Mouse (Mus musculus): ENCODE data around the gene Fxyd7. TPM values are rescaled to one million over a fixed set of nuclear protein-coding genes. Genes with fewer than 3 reads are reported as not detected.
A peak's percentile ranks its signal among the peaks of the same experiment; 100 is the strongest.

Gene Fxyd7
- polyA plus RNA-seq, 1 experiment from 2014 or later, result 1.5 TPM

- peaks cover 8% of the 10 kb centered on the region for H3K4me1 ChIP-seq
- H3K9me3 ChIP-seq, result no peaks in the 10 kb centered on the region
- WGBS, result 52% methylated on average over 9 of the region's 9 CpGs
- no peak overlapping the region for H3K27ac ChIP-seq
- DNase-seq (ENCODE audit: low spot score), result no peak
- H3K27me3 ChIP-seq (ENCODE audit: insufficient read depth, poor library complexity, severe bottlenecking), result peaks cover 19% of the 10 kb centered on the region
- H3K36me3 ChIP-seq, result no peaks in the 10 kb centered on the region
- H3K4me3 ChIP-seq, result no peak overlapping the region
These were observed 21.1 kb upstream of the Fxyd7 start for GRCm38 (mm10) chr7:31072326-31072725.

- H3K4me3 ChIP-seq, result no peak overlapping the region
- H3K4me1 ChIP-seq, result peaks cover 12% of the 10 kb centered on the region
- 72% methylated on average over 6 of the region's 6 CpGs for WGBS
- no peaks in the 10 kb centered on the region for H3K9me3 ChIP-seq
- no peak for DNase-seq (ENCODE audit: low spot score)
- H3K36me3 ChIP-seq, result no peaks in the 10 kb centered on the region
- peaks cover 22% of the 10 kb centered on the region for H3K27me3 ChIP-seq (ENCODE audit: insufficient read depth, poor library complexity, severe bottlenecking)
- no peak overlapping the region for H3K27ac ChIP-seq
These were observed 19.1 kb upstream of the Fxyd7 start for GRCm38 (mm10) chr7:31070324-31070723.

GRCm38 (mm10) chr7:31069491-31069890 lies 18.2 kb upstream of the Fxyd7 start:
- Histone ChIP-seq H3K27ac (no peak overlapping the region), H3K4me1 (peaks cover 12% of the 10 kb centered on the region), H3K4me3 (no peak overlapping the region), H3K36me3 (no peaks in the 10 kb centered on the region), H3K27me3 (ENCODE audit: insufficient read depth, poor library complexity, severe bottlenecking) (peaks cover 22% of the 10 kb centered on the region), H3K9me3 (no peaks in the 10 kb centered on the region)
- WGBS, result 84% methylated on average over 14 of the region's 14 CpGs
- DNase-seq (ENCODE audit: low spot score), result no peak

DNA sequence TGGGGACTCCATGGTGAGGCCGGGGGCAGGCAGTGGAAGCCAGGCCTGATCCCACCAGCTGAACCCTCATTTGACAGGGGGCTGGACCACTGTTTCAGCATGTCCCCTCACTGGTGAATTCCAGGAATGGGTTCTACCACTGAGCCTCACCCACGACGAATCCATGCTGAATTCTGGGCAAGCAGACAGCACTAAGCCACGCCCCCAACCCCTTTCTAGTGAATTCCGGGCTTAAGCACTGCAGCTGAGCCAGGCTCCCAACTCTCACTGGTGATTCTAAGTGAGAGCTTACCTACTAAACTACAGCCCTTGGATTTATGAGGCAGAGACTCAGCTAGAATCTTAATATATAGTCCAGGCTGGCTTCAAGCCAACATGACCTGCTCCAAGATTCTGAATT lies 16.6 kb upstream of the Fxyd7 start:
- DNase-seq (ENCODE audit: low spot score), result no peak
- Histone ChIP-seq H3K4me1 (peaks cover 12% of the 10 kb centered on the region), H3K27ac (no peak overlapping the region), H3K36me3 (no peaks in the 10 kb centered on the region), H3K9me3 (no peaks in the 10 kb centered on the region), H3K4me3 (peak overlapping the region; percentile 10; the same call in 1 of the 2 replicates), H3K27me3 (ENCODE audit: insufficient read depth, poor library complexity, severe bottlenecking) (peaks cover 22% of the 10 kb centered on the region)
- 39% methylated on average over 5 of the region's 5 CpGs for WGBS

DNA sequence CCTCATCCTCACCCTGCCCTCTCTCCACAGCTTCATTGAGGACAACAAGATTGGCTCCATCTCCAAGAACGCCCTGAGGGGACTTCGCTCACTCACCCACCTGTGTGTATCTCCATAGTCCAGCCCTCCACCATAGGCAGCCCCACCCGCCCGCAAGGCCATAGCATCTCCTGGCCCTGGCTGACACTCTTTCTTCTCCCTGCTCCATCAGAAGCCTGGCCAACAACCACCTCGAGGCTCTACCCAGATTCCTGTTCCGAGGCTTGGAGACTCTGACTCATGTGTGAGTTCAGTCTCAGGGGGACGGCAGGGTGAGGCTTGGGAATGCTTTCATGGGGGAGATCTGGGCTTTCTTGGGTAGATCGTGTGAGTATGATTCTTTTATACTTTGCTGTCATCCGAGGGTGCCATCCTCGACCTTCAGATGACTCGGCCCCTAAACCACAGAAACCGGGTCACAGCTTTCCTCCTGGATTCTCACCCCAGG lies 11.8 kb upstream of the Fxyd7 start:
- no peak for DNase-seq (ENCODE audit: low spot score)
- H3K36me3 ChIP-seq, result no peaks in the 10 kb centered on the region
- H3K4me1 ChIP-seq, result peaks cover 10% of the 10 kb centered on the region
- WGBS, result 78% methylated on average over 12 of the region's 12 CpGs
- no peak overlapping the region for H3K4me3 ChIP-seq
- H3K27me3 ChIP-seq (ENCODE audit: insufficient read depth, poor library complexity, severe bottlenecking), result peaks cover 7% of the 10 kb centered on the region
- H3K27ac ChIP-seq, result no peak overlapping the region
- no peaks in the 10 kb centered on the region for H3K9me3 ChIP-seq

- no peak overlapping the region for H3K4me3 ChIP-seq
These were observed 9.3 kb upstream of the Fxyd7 start for GRCm38 (mm10) chr7:31060621-31061010.

GRCm38 (mm10) chr7:31059919-31060620 lies 8.8 kb upstream of the Fxyd7 start:
- 67% methylated on average over 11 of the region's 11 CpGs for WGBS
- 0 out of 2 replicates have a peak overlapping the region, but pooled peaks have one; percentile 24 for H3K27ac ChIP-seq

More at GRCm38 (mm10) chr7:31060621-31061010, 9.3 kb upstream of the Fxyd7 start:
- H3K36me3 ChIP-seq, result no peaks in the 10 kb centered on the region
- peaks cover 10% of the 10 kb centered on the region for H3K4me1 ChIP-seq
- no peaks in the 10 kb centered on the region for H3K27me3 ChIP-seq (ENCODE audit: insufficient read depth, poor library complexity, severe bottlenecking)
- 81% methylated on average over 7 of the region's 7 CpGs for WGBS
- no peaks in the 10 kb centered on the region for H3K9me3 ChIP-seq
- DNase-seq (ENCODE audit: low spot score), result no peak
- no peak overlapping the region for H3K27ac ChIP-seq

DNA sequence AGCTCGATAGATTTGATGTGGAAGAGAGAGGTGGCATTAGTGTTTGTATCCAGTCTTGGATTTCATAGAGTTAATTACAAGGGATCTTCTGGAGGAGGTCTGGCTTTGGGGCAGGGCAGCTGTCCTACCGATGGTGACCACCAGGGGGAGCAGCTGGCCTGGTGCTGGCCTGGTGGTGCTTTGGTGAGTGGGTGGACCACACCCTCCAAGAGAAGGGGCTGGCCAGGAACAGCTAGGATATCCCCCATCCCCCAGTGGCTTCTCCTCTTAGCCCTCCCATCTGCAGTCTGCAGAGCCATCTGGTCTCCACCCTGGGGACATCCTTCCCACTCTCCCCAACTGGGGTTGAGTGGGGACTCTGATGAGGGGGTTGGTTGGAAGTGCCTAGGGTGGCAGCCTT lies 7.8 kb upstream of the Fxyd7 start, which contains the start of gene Lgi4:
Gene Lgi4 (plus strand): TSS at position 235 of the 400 bp plus-strand sequence.
- H3K9me3 ChIP-seq, result no peaks in the 10 kb centered on the region
- 11% methylated on average over 2 of the region's 2 CpGs for WGBS
- H3K27me3 ChIP-seq (ENCODE audit: insufficient read depth, poor library complexity, severe bottlenecking), result peaks cover 7% of the 10 kb centered on the region
- H3K36me3 ChIP-seq, result no peaks in the 10 kb centered on the region
- no peak within 1 kb of the TSS for H3K4me3 ChIP-seq
- no peak for DNase-seq (ENCODE audit: low spot score)
- H3K4me1 ChIP-seq, result peaks cover 25% of the 10 kb centered on the region
- H3K27ac ChIP-seq, result 0 out of 2 replicates have a peak within 1 kb of the TSS, but pooled peaks have one; percentile 24

More at GRCm38 (mm10) chr7:31059919-31060620, 8.8 kb upstream of the Fxyd7 start:
- DNase-seq (ENCODE audit: low spot score), result no peak
- Histone ChIP-seq H3K27me3 (ENCODE audit: insufficient read depth, poor library complexity, severe bottlenecking) (no peaks in the 10 kb centered on the region), H3K4me1 (peaks cover 16% of the 10 kb centered on the region), H3K36me3 (no peaks in the 10 kb centered on the region), H3K9me3 (no peaks in the 10 kb centered on the region), H3K4me3 (no peak overlapping the region)

- 79% methylated on average over 6 of the region's 6 CpGs for WGBS
- H3K4me3 ChIP-seq, result no peak overlapping the region
- no peaks in the 10 kb centered on the region for H3K36me3 ChIP-seq
- no peaks in the 10 kb centered on the region for H3K9me3 ChIP-seq
- peaks cover 34% of the 10 kb centered on the region for H3K4me1 ChIP-seq
- H3K27me3 ChIP-seq (ENCODE audit: insufficient read depth, poor library complexity, severe bottlenecking), result peaks cover 16% of the 10 kb centered on the region
- no peak overlapping the region for H3K27ac ChIP-seq
- DNase-seq (ENCODE audit: low spot score), result no peak
These were observed 6.9 kb upstream of the Fxyd7 start for GRCm38 (mm10) chr7:31058211-31058610.

DNA sequence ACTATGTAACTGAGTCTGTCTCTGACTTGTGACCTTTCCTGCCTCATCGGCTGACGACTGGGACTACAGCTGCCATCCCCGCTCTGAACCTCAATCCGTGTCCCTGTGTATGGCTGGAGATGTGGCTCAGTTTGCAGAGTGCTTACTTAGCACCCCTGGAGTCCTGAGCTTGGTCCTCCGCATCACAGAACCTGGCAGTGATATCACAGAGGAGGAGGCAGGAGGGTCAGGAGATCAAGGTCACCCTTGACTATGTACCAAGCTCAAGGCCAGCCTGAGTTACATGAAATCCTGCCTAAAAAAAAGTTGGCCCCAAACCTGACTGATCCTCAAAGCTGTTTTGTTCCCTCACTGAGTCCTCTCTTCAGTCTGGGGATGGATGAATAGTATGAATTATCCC lies 6.5 kb upstream of the Fxyd7 start:
- WGBS, result 74% methylated on average over 5 of the region's 5 CpGs

DNA sequence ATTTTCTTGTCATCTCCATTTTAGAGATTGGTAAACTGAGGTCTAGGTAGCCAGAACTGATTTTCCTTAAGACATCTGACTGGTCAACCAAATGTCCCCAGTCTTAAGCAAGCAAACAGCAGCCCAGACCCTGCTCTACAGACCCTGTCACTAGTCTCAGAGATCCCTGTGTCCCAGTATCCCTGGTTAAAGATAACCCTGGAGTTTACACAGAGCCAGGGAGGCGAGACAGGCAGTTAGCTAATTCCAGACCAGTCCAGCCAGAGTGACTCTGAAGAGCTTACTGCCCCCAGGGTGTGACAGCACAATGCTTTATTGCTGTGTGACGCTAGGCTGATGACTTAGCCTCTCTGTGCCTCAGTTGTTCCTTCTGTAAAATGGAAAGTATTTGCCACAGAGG lies 5.8 kb upstream of the Fxyd7 start, which contains the start of gene Fxyd1:
Gene Fxyd1 (minus strand): TSS at position 129 of the 400 bp plus-strand sequence.
- Histone ChIP-seq H3K4me3 (no peak within 1 kb of the TSS), H3K27me3 (ENCODE audit: insufficient read depth, poor library complexity, severe bottlenecking) (peaks cover 27% of the 10 kb centered on the region), H3K4me1 (peaks cover 46% of the 10 kb centered on the region), H3K9me3 (no peaks in the 10 kb centered on the region), H3K27ac (peak within 1 kb of the TSS; percentile 90), H3K36me3 (no peaks in the 10 kb centered on the region)
- no peak for DNase-seq (ENCODE audit: low spot score)
- WGBS, result 66% methylated on average over 2 of the region's 2 CpGs

More for the DNA sequence above, 6.5 kb upstream of the Fxyd7 start:
- Histone ChIP-seq H3K4me3 (no peak overlapping the region), H3K27me3 (ENCODE audit: insufficient read depth, poor library complexity, severe bottlenecking) (peaks cover 20% of the 10 kb centered on the region), H3K9me3 (no peaks in the 10 kb centered on the region), H3K36me3 (no peaks in the 10 kb centered on the region), H3K27ac (0 out of 2 replicates have a peak overlapping the region, but pooled peaks have one; percentile 0), H3K4me1 (peaks cover 39% of the 10 kb centered on the region)
- no peak for DNase-seq (ENCODE audit: low spot score)

DNA sequence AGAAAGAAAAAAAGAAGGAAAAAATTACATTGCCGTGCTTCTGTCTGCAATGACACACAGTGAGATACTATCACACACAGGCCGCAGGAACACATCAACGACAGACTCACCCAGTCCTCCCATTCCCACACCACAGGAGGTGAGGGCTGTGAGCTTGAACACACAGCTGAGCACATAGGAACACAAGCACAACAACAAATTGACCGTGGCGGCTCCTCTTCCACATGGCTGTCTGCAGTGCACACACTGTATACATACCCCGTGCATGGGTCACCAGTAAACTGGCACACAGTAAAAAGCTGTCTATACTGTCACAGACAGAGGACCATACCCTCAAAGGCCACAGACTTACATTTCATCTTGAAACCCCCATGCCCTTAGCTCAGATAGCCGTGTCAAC lies 5.2 kb upstream of the Fxyd7 start:
- Histone ChIP-seq H3K9me3 (no peaks in the 10 kb centered on the region), H3K27me3 (ENCODE audit: insufficient read depth, poor library complexity, severe bottlenecking) (peaks cover 33% of the 10 kb centered on the region), H3K4me3 (no peak overlapping the region), H3K36me3 (no peaks in the 10 kb centered on the region), H3K4me1 (peaks cover 52% of the 10 kb centered on the region), H3K27ac (peak overlapping the region; percentile 90; the same call in 1 of the 2 replicates)
- 76% methylated on average over 7 of the region's 7 CpGs for WGBS
- DNase-seq (ENCODE audit: low spot score), result no peak

GRCm38 (mm10) chr7:31055883-31056282 lies 4.6 kb upstream of the Fxyd7 start:
- no peak for DNase-seq (ENCODE audit: low spot score)
- peaks cover 39% of the 10 kb centered on the region for H3K27me3 ChIP-seq (ENCODE audit: insufficient read depth, poor library complexity, severe bottlenecking)
- H3K9me3 ChIP-seq, result no peaks in the 10 kb centered on the region
- H3K4me1 ChIP-seq, result peaks cover 58% of the 10 kb centered on the region
- H3K36me3 ChIP-seq, result no peaks in the 10 kb centered on the region
- H3K4me3 ChIP-seq, result peak overlapping the region; percentile 52; the same call in 1 of the 2 replicates
- peak overlapping the region; percentile 90 for H3K27ac ChIP-seq
- WGBS, result 31% methylated on average over 1 of the region's 4 CpGs
